Mouse (Mus musculus): ENCODE measurements at regions not wholly inside any gene's neighbourhood (a gene's known extent, or its start where the extent isn't known, plus 50 kb on each side); places are given as distances from the start of the nearest gene placed in this dataset.

DNA sequence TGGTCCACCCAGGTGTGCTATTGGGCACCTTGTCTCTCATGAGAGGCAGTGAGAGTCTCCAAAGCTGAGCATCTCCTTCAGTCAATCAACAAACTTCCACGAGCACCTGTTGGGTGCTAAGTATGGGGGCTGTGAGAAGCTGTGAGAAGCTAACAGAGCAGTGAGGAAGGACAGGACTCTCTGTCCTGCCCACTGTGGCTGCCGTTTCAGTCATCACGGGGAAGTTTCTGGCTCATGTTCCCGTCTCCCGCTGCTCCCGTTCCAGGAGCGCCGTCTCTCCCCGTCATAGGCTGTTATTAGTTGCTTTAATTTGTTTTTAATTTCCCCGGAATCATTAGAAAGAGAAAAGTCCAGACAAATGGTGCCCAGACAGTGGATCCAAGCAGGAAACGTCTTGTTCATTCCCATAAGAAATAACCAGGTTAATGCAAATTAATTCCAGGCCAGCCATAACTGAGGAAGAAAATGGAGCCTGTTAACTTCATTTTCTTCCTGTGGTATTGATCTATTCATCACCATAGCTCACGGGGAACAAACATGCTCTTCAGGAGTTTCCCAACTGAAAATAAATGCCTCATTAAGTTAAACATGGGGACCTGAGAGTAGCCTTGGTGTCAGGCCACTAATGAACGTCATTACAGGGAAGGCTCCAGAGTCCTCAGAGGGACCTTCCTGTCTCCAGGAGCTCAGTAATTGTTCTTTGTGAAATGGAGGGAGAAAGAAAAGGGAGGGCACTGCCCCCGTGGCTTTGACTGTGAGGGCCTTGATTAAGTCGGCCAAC lies 70.3 kb downstream of the Matn1 start:
- DNase-seq = no peak

DNA sequence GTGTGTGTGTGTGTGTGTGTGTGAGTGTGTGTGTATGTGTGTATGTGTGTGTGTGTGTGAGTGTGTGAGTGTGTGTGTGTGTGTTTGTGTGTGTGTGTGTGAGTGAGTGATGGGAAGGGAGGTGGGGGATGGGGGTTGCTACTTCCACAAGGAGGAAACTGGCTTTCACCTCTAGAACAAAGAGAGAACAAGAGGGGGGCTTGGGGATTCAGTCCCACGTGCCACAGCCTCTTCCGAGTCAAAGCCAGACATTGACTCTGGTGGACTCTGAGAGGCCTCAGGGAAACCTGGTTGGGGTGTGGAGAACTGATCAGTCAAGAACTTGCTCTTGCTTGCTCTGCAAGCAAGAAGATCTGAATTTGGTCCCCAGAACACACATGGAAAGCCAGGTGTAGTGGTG lies 71.0 kb downstream of the Matn1 start:
- no peak for DNase-seq

DNA sequence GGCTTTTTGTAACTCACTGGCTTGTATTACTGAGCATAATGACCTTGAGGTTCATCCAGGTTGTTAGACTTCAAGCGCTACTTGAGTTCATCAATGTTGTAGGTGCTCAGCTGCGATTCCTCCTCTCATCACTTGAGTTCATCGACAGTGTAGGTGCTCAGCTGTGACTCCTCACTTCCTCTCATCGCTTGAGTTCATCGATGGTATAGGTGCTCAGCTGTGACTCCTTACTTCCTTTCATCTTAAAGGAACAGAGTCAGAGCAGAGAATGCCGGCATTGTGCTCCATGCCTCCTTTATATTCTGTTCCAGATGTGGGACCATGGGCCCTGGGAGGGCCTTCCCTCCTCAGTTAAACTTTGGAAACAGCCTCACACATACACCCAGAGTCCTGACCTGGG lies 79.4 kb downstream of the Matn1 start:
- no peak for DNase-seq

DNA sequence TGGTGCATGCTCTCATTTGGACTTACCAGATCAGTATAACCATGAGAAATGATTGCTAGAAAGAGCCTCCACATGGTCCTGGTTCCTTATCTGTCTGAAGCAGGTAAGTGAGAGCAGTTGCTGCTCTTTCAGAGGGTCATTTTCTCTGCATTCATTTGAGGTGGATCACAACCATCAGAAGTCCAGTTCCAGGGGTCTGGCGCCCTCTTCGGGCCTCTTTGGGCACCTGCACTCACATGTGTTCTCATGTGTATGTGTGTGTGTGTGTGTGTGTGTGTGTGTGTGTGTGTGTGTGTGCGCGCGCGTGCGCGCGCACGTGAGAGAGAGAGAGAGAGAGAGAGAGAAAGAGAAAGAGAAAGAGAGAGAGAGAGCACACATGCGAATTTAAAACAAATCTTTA lies 92.1 kb downstream of the Matn1 start:
- no peak for DNase-seq

DNA sequence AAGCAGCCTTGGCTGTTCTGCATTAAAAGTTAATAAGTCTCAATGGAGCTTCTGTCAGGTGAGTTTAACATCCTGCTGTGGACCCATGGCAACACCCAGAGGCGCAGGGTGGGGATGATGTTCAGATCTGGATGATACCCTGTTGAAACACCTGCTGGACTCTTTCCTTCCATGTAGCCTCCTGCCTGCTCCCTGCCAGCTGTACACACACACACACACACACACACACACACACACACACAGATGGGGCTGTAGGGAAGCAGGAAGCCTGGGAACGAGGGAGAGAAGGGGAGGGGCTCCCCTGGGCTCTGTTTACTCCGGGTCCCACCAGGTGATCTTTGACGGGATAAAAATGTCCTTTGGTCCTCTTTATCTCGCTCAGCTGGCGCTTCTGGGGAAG lies 93.0 kb downstream of the Matn1 start:
- DNase-seq = no peak

DNA sequence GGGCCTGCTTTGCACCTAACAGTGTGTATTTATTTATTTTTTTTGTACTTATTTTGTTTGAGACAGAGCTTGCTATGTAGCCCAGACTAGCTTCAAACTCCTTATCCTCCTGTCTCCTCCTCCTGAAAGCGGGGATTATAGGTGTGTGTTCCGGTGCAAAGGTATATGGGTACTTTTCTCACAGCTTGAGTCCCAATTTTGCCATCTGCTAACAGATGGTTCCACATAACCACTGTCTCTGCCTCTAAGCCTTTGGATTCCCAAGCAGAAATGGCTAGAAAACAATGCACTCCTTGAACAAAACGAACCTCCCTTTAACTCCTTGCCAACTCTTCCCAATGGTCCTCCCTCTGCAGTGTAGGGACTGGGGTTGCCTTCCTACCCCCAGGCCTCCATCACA lies 95.5 kb downstream of the Matn1 start:
- DNase-seq = no peak

DNA sequence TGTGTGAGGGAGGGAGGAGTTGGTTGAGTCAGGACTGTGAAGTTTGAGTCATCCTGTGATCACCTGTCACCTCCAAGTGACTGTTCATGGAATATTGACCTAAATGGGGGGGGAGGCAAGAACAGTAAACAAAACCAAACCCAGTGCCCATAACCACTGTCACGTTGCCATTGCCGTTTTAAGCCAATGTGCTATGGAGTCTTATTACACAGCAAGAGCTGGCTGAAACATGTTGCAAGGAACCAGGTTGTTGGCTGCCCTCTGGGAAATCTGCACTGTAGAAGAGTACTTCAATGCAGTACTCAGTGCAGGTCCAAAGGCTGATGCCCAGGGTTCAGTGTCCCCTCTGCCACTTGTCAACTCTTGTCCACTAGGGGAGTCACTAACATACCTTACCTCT lies 97.0 kb downstream of the Matn1 start:
- no peak for DNase-seq

DNA sequence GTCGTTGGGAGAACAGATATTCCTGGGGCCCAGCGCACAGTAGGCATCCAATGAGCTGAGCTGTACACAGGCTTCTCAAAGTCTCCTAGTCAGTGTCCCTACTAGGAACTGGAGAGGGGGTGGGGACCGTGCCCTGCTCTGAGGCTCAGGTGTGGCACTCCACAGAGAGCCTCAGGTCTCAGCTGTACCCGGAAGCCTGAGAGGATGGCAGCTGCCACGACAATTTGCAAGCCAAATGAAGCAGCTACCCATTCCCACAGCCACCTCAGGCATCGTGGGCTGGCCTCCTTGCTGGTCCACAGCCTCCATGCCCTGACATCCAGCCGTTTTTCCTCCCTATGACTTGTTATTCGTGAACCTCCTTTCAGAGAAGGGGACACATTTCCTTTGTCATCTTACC lies 101.9 kb downstream of the Matn1 start:
- no peak for DNase-seq

DNA sequence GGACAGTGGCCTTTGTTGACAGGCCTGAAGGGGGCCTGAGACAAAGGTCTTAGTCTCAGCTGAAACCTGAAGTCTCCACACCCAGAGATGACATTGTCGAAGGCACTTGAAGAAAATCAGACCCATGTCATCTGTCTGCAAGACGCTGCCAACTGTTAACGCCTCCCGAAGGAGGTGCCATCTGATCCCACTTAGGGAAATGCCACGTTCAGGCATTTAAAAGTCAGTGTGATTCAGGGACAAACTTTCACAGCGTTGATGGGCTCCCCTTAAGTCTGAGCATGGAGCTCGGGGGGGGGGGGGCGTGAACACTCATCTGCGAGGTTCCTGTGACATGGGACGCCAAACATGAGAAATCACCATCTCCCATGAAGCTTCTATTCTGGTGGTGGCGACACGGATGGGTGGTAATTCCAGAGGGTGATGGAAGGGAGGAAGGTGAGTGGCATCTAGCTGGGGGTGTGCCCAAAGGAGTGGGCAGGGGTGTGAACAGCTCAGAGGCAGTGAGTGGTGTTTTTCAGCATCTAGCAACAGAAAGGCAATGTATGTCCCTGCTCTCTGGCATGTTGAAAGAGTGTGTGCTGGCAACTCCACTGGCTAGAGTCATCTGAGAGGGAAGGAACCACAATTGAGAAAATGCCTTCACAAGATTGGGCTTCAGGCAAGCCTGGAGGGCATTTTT lies 102.9 kb downstream of the Matn1 start:
- DNase-seq = no peak

DNA sequence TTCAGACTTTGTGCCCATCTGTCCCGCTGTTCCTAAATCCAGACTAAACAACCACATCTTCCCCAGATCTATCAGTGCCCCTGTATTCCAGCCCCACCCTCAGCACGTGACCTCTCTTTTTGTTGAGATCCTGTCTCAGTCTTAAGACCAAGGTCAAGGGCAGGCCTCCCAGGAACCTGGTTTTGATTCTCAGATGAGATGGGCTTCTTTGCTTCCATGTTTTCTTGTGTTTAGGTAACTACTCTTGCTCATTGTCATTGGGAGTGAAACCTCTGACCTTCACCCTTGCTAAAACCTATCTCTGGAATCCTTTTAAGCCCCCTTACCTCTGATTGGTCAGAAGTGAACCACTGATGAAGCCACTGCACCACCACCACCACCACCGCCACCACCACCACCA lies 112.1 kb downstream of the Matn1 start:
- DNase-seq = no peak

DNA sequence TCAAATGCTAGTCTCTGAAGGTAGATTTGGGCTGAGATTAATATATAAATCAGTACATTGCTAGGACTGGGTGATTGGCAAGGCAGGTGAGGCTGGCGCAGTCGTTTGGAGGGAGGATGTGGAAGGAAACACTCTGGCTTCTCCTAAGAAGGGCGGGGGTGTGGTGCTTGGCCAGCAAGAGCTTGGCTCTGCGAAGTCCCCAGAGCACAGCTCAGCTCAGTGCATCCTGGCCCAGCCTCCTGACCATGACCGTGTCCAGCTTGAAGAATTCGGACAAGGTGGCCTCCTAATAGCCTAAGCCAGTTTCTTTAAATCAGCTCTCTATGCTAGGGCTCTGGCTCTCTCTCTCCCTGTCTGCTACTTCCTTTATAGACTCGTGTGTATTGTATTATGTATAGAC lies 115.4 kb downstream of the Matn1 start:
- DNase-seq = no peak

DNA sequence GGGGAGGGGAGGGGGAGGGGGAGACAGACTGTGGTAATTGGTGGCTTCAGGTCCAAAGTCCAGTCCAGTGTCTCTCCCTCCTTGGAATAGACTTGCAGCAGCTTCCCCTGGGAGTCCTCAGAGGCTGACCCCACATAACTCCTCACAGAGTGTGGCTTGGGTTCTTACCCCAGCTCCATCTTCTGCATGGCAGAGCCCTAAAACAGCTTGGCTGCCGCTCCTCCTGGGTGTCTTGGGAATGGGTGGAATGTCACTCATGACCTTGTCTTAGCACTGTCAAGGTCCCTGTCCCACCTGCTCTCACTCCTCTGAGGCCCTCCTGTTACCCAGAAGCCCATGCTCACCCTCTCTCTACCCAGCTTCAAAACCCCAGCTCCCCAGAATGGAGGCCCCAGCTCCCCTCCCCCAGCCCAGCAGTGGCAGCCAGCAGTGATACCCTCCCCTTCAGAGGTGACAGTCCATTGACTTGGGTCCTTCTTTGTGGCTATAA lies 116.1 kb downstream of the Matn1 start:
- DNase-seq = no peak

DNA sequence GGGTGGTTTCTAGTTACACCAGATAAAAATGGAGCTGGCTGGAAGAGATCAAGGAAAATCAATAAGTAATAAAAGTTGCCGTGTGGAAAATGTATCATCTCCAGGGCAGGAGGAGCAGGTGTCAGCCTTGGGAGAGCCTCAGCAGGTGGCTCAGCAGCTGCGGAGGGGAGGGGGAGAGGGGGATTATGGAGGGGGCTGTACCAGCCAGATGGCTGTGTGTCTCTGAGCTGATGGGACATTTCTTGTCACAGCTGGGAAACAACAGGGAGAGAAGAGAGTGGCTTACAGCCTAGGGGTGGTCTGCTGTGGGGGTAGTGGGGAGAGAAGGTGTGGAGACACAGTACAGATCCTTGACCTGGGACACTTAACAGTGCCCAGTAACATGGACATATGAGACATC lies 116.5 kb downstream of the Matn1 start:
- DNase-seq = no peak

DNA sequence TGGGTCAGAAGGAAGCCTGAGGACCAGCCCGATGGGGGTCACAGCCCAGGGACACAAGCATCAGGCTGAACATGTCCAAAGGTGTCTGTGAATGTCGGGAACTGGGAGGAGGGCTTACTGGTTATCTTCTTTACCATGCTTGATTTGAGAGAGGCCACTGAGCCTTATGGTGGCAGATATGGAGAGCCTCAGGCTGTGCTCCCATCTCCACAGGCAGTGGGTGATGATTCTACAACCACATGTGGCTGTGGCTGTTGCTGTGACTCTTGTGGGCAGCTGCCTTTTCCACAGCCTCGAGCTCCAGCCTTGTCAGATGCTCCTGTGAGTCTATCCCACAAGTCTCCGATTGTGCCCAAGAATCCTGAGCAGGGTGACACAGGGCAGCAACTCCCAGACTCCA lies 118.4 kb downstream of the Matn1 start:
- DNase-seq = no peak

DNA sequence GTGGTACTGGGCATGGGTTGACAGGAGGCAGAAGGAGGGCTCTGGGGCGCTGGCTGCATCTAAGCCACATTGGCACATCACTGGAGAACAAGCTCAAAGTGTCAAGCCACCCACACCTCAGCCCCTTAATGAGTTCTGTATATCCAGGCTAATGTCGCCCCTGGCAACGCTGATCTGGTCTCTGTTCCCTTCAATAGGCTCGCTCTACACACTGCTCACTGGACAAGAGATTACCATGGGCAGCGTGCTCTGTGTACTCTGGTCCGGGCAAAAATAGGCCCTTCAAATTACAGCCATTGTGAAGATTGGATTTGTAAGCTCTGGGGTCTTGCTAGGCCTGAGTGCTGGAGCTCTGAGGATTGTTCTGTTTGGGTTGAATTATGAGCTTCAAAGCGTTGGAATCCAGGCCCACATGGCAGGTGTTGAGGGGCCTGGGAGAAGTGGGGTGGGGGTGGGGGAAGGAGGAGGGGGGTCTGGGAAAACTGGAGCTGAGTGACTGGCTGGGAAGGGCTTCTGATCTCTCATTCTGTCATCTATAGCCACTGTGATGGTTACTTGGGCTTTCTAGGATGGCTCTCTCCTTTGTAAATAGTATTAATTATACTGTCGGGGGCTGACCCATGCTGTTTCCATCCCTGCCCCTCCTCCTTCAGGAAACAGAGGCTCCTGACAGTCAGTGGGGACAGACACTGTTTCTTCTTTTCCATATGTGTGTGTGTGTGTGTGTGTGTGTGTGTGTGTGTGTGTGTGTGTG lies 122.2 kb downstream of the Matn1 start:
- no peak for DNase-seq

DNA sequence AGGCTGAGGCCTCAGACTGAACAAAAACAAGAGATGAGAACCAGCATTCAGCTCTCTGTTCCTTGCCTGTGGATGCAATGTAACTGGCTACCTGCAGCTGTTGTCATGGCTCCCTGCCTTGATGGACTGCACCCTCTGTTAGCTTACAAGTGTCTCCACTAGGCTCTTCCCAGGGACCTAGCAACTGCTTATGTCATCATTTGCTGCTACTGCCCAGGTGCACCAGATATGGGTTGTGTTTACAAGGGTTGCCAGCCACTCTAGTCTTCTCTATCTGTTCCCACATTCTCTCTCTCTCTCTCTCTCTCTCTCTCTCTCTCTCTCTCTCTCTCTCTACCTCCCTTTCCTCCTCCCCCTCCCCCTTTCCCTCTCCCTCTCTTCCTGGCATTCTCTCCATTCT lies 126.4 kb downstream of the Matn1 start:
- no peak for DNase-seq

DNA sequence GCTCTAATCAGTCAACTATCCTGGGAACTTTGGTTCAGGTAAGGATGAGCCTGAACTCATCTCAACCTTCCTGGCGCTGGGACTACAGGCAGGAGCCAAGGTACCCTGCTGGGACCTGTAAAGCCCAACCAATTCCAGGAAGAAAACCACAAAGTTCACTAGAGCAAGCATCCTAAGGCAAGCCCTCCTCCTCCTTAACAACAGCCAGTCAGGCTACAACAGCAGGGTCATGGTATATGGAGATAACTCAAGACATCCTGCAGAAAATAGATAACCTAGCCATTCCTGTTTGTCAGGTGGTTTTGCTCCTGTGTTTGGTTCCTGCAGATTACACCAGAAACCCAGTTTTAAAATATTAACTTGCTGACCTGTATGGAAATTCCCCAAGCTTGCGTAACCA lies 128.4 kb downstream of the Matn1 start:
- no peak for DNase-seq

DNA sequence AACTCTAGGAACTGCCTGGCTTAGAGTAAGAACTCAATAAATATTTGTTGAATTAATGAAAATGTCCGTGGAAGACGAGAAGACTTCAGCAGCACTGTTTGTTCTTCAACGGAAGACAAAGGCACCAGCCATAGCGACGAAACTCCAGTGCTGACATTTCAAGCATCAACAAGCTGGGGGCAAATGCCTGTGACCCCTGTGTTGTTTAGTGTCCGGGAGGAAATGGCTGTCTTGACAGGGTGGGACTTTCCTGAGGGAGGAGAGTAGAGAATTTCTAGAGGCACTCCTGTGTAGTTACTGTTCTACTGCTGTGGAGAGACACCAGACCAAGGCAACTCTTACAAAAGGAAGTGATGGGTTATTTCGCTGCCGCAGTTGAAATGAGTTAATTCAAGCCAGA lies 129.2 kb downstream of the Matn1 start:
- no peak for DNase-seq

DNA sequence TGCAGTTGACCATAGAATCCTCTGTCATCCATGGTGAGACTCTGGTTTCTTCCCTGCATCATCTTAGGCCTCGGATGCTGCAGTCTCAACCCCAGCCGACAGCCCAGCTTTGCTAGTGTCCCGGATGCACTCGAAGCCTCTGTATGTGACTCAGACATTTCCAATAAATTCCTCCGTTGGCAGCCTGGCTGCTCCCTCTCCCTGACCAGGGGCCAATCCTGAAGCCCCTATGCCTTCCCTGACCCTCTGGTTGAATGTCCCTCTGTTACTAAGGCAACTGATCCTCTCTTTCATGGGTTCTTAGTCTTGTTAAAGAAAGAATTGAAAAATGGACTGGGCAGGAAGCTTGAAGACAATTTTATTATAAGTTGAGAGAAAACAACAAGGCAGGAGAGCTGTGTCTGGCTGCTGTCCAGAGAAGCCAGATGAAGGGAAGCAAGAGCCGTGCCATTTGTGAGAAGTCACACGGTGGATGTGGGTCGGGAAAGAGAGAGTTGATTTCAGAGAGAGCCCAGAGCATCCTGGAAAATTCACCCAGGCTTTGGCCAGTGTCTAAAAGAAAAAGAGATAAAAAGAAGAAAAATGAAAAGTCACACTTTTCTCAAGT lies 131.2 kb downstream of the Matn1 start:
- no peak for DNase-seq

DNA sequence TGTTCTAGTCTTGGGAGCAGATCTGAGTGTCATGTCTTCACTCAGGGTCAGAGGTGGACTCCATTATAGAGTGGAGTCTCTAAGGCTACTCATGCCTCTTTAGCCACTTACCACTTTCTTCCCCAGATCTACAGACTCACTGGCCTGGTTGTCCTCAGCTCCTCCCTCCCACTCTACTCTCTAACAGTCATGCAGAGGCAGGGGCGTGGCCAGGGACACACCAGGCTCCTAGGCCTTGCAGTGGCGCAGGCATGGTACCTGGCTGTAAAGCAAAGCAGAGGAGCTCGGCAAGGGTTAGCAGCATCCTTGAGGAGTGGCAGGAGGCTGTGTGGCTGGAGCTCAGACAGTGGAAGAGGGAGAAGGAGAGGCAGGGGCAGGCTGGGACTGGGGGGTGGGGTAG lies 132.4 kb downstream of the Matn1 start:
- DNase-seq = no peak

DNA sequence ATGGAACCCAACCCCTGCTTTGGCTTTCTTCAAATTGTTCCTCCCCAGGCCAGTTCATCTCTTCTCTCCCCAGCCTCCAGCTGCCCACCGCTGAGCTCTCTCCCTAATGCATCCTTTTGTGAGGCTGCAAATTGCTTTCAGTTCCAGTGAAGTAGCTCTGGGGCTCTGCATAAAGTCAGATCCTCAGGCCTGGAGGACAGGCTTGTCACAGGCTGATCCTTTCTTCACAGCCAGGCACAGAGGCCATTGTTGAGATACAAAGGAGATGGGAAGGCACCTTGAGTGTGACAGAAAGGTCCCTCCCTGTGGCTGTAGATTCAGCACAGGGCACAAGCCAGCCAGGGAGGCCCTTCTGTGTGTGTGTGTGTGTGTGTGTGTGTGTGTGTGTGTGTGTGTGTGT lies 135.9 kb downstream of the Matn1 start:
- no peak for DNase-seq

DNA sequence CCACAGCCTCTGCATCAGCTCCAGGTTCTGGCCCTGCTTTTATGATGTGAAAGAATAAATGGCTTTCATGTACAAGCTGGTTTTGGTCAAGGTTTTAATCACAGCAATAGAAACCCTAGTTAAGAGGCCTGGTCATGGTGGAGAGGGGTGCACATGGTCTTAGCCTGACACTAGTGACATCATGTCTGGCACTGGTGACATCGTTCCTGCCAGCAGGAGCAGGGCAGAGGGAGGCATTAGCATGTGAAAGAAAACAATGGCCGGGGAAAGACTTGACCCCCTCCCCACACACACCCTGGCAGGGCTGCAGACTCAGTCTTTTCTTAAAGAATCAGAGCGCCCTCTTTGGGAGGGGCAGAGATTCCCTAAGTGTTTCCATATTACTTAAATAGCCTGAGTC lies 139.2 kb downstream of the Matn1 start:
- no peak for DNase-seq

DNA sequence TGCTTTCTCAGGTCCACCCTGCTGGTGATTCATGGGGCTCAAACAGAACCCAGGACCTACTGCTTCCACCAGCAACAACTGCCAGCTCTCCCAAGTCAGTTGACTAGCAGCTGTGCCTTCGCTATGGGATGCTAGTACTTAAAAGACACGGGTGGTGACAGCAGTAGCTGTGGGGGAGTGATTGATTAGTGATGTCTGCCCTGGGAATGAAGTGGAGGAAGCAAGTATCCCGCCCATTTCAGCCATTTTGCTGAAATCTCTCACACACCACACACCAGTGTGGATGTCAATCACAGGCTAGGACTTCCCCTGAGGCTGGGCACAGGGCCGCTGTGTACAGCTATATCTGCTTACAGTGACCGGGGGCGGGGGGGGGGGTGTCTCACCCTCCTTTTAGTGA lies 153.2 kb downstream of the Matn1 start:
- DNase-seq = no peak

Data from adrenal gland, postnatal 36 days (tissue).